Mouse (Mus musculus): ENCODE results near the gene Tuba1b. TPM values are rescaled to one million over a fixed set of nuclear protein-coding genes. Genes with fewer than 3 reads are reported as not detected.
A peak's percentile ranks its signal among the peaks of the same experiment; 100 is the strongest.

The Tuba1b gene
- polyA plus RNA-seq (2011; ENCODE audit: insufficient read depth, insufficient read length, low read depth, missing spikeins), result 3,464 and 4,107 TPM in 2 replicates

DNA sequence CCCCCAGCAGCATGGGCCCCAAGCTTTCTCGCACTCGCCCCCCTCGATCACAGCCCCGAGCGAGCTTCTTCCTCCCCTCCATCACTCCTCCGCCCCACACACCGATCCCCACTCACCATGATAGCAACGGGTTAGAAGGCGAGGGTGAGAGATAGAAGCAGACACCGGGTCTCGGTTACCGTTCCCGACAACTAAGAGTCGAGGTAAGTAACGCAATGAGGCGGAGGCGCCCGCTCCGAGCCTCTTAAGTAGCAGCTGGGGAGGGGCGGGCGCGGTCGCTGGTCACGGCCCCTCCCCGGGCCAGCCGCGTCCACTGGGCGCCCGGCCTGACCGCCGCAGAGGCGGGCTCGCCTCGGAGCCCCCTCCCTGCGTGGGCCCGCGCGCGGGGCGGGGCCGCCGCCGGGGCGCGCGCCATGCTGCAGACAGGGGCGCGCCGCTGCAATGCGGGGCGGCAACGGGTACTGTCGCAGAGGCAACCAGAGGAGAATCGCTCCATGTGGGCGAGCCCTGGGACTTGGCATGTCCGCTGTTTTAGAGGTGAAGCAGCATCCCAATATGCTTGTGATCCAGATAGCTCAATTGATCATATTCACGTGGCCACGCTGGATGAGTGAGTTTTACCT is at the start of gene Tuba1b:
Gene Tuba1b, minus strand, starts transcription at position 349 of the 623 bp plus-strand sequence.
- H3K4me3 ChIP-seq (ENCODE audit: low read depth, low read length), result peak within 1 kb of the TSS; percentile 86
- no peaks in the 10 kb centered on the region for H3K4me1 ChIP-seq (ENCODE audit: control insufficient read depth, insufficient read depth, low read length)
- no peaks in the 10 kb centered on the region for H3K9me3 ChIP-seq (replicated peaks; ENCODE audit: control insufficient read depth, insufficient read depth, low read length, poor library complexity, severe bottlenecking)
- H3K27me3 ChIP-seq (ENCODE audit: control insufficient read depth, insufficient read depth, low read length, poor library complexity, severe bottlenecking), result no peaks in the 10 kb centered on the region
- TF ChIP-seq EP300 (IDR thresholded peaks at IDR 0.05; ENCODE audit: insufficient read depth, low read depth, low read length), result 0 out of 2 replicates have a peak, but pooled peaks have one; percentile 27
- TF ChIP-seq CTCF (IDR thresholded peaks at IDR 0.05; ENCODE audit: low read depth, low read length), result no peak
- peak; percentile 68 for TF ChIP-seq POLR2A (IDR thresholded peaks at IDR 0.05; ENCODE audit: insufficient read depth, low read length)
- peak within 1 kb of the TSS; percentile 93 for H3K9ac ChIP-seq (ENCODE audit: low read depth, poor library complexity, severe bottlenecking)
- peaks cover 17% of the 10 kb centered on the region for H3K36me3 ChIP-seq (ENCODE audit: control insufficient read depth, insufficient read depth, low read length, poor library complexity, severe bottlenecking)
- peak within 1 kb of the TSS; percentile 84 for H3K27ac ChIP-seq (ENCODE audit: insufficient read depth, low read length)

DNA sequence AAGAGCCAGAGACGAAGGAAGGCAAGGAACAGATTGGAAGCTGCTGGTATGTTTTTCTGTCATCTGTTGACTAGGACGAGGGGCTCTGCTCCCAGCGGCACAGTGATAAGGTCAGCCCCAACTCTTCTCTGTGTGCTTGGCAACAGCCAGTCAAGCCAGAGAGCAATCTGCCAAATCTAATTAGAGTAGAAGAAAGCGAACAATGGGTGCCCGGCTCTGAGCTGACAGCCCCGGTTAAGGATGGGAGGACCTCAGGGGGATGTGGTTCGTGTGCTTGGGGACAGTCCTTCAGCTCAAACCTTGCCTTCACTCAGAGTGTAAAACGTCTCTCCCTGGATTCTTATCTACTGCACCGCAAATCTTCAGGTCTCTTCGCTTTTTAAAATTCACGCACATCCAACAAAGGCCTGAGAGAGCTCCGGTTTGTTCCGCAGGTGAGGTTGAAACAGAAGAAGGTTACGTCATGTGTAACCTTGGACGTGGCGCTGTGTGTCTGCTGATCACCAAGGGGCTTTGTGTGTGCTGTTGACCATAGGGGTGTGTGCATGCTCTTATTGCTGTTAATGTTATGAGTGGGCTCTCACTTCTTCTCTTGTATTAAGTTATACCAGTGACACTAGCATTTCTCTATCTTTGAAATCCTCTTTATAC is 49.2 kb upstream of the Tuba1b start:
- no peak for TF ChIP-seq POLR2A (IDR thresholded peaks at IDR 0.05; ENCODE audit: insufficient read depth, low read length)
- TF ChIP-seq EP300 (IDR thresholded peaks at IDR 0.05; ENCODE audit: insufficient read depth, low read depth, low read length), result no peak
- no peak for TF ChIP-seq CTCF (IDR thresholded peaks at IDR 0.05; ENCODE audit: low read depth, low read length)
- Histone ChIP-seq H3K9me3 (replicated peaks; ENCODE audit: control insufficient read depth, insufficient read depth, low read length, poor library complexity, severe bottlenecking) (no peaks in the 10 kb centered on the region), H3K9ac (ENCODE audit: low read depth, poor library complexity, severe bottlenecking) (0 out of 2 replicates have a peak overlapping the region, but pooled peaks have one; percentile 3), H3K27me3 (ENCODE audit: control insufficient read depth, insufficient read depth, low read length, poor library complexity, severe bottlenecking) (no peaks in the 10 kb centered on the region), H3K36me3 (ENCODE audit: control insufficient read depth, insufficient read depth, low read length, poor library complexity, severe bottlenecking) (no peaks in the 10 kb centered on the region), H3K4me1 (ENCODE audit: control insufficient read depth, insufficient read depth, low read length) (peaks cover 14% of the 10 kb centered on the region), H3K4me3 (ENCODE audit: low read depth, low read length) (peak overlapping the region; percentile 7; the same call in 1 of the 2 replicates), H3K27ac (ENCODE audit: insufficient read depth, low read length) (peak overlapping the region; percentile 10)

DNA sequence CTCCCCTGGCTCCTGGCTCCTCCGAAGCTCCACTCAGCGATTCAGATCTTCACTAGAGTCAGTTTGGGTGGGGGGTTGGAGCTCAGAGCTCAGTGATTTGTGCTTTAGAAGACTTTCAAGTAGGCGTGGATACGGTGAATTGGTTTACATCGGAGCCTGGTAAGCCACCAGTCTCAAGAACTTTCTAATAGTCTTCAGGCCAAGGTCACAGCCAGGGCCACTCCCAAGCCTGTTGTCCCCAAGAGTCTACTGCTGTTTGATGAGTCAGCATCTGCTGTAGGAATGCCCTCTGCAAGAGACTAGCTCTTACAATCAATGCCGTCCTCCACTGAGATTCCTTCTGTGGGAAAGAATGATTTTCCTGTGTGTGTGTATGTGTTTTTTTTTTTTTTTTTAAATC is 47.7 kb upstream of the Tuba1b start:
- Histone ChIP-seq H3K9me3 (replicated peaks; ENCODE audit: control insufficient read depth, insufficient read depth, low read length, poor library complexity, severe bottlenecking) (no peaks in the 10 kb centered on the region), H3K4me3 (ENCODE audit: low read depth, low read length) (no peak overlapping the region), H3K27ac (ENCODE audit: insufficient read depth, low read length) (peak overlapping the region; percentile 67), H3K36me3 (ENCODE audit: control insufficient read depth, insufficient read depth, low read length, poor library complexity, severe bottlenecking) (no peaks in the 10 kb centered on the region), H3K27me3 (ENCODE audit: control insufficient read depth, insufficient read depth, low read length, poor library complexity, severe bottlenecking) (no peaks in the 10 kb centered on the region), H3K9ac (ENCODE audit: low read depth, poor library complexity, severe bottlenecking) (no peak overlapping the region), H3K4me1 (ENCODE audit: control insufficient read depth, insufficient read depth, low read length) (peaks cover 17% of the 10 kb centered on the region)
- TF ChIP-seq EP300 (IDR thresholded peaks at IDR 0.05; ENCODE audit: insufficient read depth, low read depth, low read length) (peak; percentile 79; the same call in 1 of the 2 replicates), POLR2A (IDR thresholded peaks at IDR 0.05; ENCODE audit: insufficient read depth, low read length) (no peak)

DNA sequence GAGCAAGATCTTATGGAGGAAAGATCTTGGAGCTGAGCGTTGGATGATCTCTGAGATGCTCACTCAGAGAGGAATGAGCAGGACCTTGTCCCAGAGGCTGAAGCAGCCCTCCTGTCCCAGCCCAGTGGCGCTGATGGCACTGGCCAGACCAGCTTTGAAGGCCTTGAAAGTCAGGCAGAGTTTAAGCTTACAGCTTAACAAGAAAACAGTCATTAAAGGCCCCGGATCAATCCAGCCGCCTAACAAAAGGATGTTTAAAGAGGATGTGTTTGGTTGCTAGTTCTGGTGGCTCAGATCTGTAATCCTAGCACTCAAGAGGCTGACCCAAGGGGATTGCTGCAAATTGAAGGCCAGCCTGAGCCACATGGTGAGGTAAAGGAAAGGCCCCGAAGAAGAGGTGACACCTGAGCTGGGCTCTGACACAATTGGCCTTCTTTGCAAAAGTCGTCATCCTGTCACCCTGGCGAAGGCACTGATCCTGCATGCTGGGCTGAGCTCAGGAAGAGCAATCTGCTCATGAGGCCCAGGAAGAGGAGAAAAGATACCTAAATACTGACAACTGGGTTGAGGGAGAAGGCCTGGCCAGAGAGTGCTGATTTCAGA is 45.7 kb upstream of the Tuba1b start:
- Histone ChIP-seq H3K4me1 (ENCODE audit: control insufficient read depth, insufficient read depth, low read length) (peaks cover 17% of the 10 kb centered on the region), H3K27me3 (ENCODE audit: control insufficient read depth, insufficient read depth, low read length, poor library complexity, severe bottlenecking) (no peaks in the 10 kb centered on the region), H3K9ac (ENCODE audit: low read depth, poor library complexity, severe bottlenecking) (no peak overlapping the region), H3K27ac (ENCODE audit: insufficient read depth, low read length) (no peak overlapping the region), H3K4me3 (ENCODE audit: low read depth, low read length) (no peak overlapping the region), H3K36me3 (ENCODE audit: control insufficient read depth, insufficient read depth, low read length, poor library complexity, severe bottlenecking) (no peaks in the 10 kb centered on the region), H3K9me3 (replicated peaks; ENCODE audit: control insufficient read depth, insufficient read depth, low read length, poor library complexity, severe bottlenecking) (no peaks in the 10 kb centered on the region)
- TF ChIP-seq CTCF (IDR thresholded peaks at IDR 0.05; ENCODE audit: low read depth, low read length) (no peak), POLR2A (IDR thresholded peaks at IDR 0.05; ENCODE audit: insufficient read depth, low read length) (no peak), EP300 (IDR thresholded peaks at IDR 0.05; ENCODE audit: insufficient read depth, low read depth, low read length) (no peak)

DNA sequence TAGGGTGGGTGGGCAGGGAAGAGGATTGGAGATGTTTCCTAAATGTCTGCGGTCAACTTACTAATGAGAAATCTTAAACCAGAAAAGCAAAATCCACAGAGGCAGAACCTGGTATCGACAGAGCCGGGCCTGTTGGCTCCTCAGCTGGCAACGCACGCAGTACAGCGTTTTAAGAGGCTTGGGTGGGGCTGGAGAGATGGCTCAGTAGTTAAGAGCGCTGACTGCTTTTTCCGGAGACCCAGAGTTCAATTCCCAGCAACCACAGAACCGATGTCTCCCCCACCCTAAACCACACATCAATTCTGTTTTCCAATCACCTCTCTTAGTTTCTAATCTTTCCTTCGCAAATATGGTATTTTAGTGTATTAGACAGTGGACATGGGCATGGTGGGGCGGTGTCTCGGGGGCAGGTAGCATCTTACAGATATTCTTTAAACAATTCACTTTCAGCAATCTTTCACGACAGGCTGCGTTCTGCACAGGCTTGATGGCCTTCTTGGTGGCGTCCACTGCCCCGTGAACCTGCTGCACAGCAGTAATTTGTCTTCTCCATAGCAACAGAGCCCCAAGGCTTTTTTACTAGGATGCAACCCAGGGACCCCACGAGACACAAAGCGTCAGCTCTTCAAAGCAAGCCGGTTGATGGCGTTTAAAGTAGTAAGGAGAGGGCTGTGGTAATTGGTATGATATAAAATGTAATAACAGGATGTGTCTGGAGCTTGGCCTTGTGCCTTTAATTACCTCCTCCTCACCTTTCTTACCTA is 44.2 kb upstream of the Tuba1b start:
- Histone ChIP-seq H3K27ac (ENCODE audit: insufficient read depth, low read length) (no peak overlapping the region), H3K9ac (ENCODE audit: low read depth, poor library complexity, severe bottlenecking) (0 out of 2 replicates have a peak overlapping the region, but pooled peaks have one; percentile 9), H3K36me3 (ENCODE audit: control insufficient read depth, insufficient read depth, low read length, poor library complexity, severe bottlenecking) (no peaks in the 10 kb centered on the region), H3K27me3 (ENCODE audit: control insufficient read depth, insufficient read depth, low read length, poor library complexity, severe bottlenecking) (no peaks in the 10 kb centered on the region), H3K4me3 (ENCODE audit: low read depth, low read length) (peak overlapping the region; percentile 14; the same call in 1 of the 2 replicates), H3K9me3 (replicated peaks; ENCODE audit: control insufficient read depth, insufficient read depth, low read length, poor library complexity, severe bottlenecking) (no peaks in the 10 kb centered on the region), H3K4me1 (ENCODE audit: control insufficient read depth, insufficient read depth, low read length) (peaks cover 13% of the 10 kb centered on the region)
- TF ChIP-seq EP300 (IDR thresholded peaks at IDR 0.05; ENCODE audit: insufficient read depth, low read depth, low read length), result no peak
- TF ChIP-seq CTCF (IDR thresholded peaks at IDR 0.05; ENCODE audit: low read depth, low read length), result no peak
- no peak for TF ChIP-seq POLR2A (IDR thresholded peaks at IDR 0.05; ENCODE audit: insufficient read depth, low read length)
